Mouse (Mus musculus): ENCODE data around the gene E130116L18Rik.
A peak's percentile ranks its signal among the peaks of the same experiment; 100 is the strongest.
"Not testable (repeated sequence)": the region's sequence is repeated elsewhere in the genome, so short reads cannot be mapped to it uniquely, and the experiment has no call there.

Gene E130116L18Rik

GRCm38 (mm10) chr5:25222752-25223702, at the start of gene E130116L18Rik:
Gene E130116L18Rik (minus strand): TSS chr5:25223153.
- DNase-seq = peak; percentile 89 to 95

- DNase-seq = peak in 1 of 2 experiments; percentile 55
Observed at GRCm38 (mm10) chr5:25268258-25268888, 45.4 kb upstream of the E130116L18Rik start.

DNA sequence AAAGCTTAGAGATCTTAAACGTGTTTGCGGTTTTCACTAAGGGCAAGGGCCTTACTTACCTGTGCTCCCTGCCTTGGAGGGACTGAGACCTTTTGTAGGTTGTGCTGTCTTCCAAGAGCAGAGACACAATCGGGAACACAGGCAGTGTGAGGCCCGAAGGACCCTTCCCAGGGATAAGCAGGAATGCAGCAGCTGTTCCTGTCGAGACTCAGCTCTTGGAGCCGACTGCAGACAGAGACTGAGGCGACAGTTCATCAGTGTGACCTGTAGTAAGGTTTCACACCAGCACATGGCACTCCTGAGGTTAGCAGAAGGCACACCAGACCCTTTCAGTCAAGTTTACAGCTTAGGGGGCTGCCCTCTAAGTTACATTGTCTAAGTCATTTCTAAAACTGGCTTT, 39.3 kb upstream of the E130116L18Rik start:
- DNase-seq = no peak

DNA sequence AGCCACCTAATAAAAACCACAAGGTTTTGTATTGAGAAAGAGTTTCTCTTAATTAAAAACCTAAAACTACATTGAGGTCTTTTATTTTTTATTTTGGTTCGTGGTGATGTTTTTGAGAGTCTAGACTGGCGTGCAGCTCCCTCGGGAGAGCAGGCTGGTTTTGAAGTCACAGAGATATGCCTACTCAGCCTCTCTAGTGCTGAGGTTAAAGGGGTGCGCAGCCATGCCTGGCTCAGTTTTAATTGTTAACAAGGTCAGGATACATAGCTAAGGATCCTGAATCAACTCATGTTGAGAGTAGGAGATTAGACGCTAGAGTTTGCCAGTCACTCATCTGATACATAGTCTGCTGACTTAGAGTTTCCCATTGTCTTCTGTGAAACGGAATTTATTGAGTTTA, 38.5 kb upstream of the E130116L18Rik start:
- DNase-seq = peak; percentile 43 to 48

DNA sequence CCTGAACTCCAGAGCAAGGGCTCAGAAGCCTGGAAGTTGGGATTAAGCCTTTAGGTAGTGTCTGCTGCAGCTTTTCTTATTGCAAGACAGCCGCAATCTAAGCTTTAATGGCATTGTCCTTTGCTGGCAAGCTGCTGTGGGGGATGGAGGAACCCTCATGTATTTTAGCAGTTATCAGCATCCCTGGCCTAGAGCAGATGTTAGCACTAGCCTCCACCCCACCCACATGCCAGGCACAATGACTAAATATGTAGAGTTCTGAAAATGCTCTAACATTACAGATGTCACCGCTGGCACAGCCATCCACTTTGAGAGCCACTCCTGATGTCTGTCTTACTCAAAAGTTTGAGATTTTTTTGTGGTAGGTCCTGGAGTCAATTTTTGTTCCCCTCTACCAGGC, 33.7 kb upstream of the E130116L18Rik start:
- DNase-seq = no peak

GRCm38 (mm10) chr5:25254491-25254890, 31.5 kb upstream of the E130116L18Rik start:
- DNase-seq = no peak

- DNase-seq = peak in 1 of 2 experiments; percentile 38
Observed at GRCm38 (mm10) chr5:25252825-25253544, 30.0 kb upstream of the E130116L18Rik start.

GRCm38 (mm10) chr5:25252423-25252822, 29.5 kb upstream of the E130116L18Rik start:
- DNase-seq = peak; percentile 72 to 88

DNA sequence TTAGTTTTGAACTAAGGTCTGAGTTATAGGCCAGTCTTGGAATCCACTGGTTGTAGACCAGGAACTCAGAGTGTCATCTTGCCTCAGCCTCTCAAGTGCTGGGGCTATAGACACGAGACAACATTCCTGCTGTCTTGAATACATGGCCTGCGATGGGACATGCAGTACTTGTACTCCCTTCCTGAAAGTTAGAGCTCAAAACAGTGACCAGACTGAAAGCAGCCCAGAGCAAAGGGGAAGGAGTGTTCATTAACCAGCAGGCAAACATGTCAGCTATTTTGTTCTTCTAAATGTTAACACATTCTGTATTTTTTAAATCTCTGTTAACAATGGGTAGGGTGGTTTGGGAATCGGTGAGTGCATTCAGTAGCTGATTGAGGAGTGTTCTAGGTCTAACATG, 24.1 kb upstream of the E130116L18Rik start:
- peak; percentile 55 to 88 for DNase-seq

- DNase-seq = peak in 1 of 2 experiments; percentile 49
Observed at GRCm38 (mm10) chr5:25246473-25246865, 23.5 kb upstream of the E130116L18Rik start.

DNA sequence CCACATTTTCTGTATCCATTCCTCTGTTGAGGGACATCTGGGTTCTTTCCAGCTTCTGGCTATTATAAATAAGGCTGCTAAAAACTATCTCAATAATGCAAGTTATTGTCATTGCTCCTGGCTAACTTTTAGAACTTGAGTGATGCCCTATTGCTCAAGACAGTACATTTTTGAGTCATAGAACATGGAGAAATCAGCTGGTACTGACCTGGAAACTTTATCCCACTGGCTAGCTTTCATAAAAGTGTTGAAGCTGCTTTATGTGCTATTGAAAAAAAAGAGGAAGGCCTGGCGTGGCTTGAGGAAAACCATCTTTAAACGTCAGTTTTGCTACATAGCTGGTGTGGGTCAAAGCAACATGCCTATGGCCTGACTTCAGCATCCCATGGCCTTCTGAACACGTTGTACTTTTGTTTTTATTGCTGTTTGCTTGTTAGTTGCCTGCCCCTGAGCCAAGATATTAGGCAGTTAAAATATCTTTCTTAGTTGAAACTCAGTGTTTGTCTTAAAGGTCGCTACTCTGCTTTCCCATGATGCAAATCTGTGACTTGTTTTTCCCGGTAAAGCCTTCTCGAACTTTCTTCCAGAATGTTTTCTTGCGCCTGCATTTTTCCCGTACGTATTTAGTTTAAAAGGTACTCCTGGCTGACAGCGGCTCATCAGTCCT, 23.0 kb upstream of the E130116L18Rik start:
- DNase-seq = peak in 1 of 2 experiments; percentile 67

DNA sequence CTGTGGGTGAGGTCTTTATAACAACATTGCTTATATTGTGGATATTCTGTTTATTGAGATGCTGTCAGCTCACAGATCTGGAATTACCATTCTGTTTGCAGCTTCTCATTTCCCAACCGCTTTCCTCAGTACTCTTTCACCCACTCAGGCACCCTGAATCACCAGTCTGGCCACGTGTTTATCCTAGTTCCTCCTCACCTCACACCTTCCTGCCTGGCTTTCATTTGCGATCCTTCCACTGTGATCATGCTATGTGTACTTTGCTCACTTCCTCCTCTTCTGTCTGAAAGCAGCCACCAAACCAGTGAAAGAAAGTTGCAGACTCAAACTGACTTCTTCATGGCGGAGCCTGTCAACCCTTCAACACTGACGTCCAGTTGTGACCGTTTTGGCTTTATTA, 20.1 kb upstream of the E130116L18Rik start:
- peak; percentile 54 to 82 for DNase-seq

- DNase-seq = peak; percentile 51 to 65
Observed at GRCm38 (mm10) chr5:25224377-25224776, 1.4 kb upstream of the E130116L18Rik start.

- DNase-seq = no peak
Observed at GRCm38 (mm10) chr5:25221604-25222003, 1.3 kb downstream of the E130116L18Rik start, which contains the start of gene Galnt11. Gene Galnt11 (plus strand): TSS chr5:25221904.

DNA sequence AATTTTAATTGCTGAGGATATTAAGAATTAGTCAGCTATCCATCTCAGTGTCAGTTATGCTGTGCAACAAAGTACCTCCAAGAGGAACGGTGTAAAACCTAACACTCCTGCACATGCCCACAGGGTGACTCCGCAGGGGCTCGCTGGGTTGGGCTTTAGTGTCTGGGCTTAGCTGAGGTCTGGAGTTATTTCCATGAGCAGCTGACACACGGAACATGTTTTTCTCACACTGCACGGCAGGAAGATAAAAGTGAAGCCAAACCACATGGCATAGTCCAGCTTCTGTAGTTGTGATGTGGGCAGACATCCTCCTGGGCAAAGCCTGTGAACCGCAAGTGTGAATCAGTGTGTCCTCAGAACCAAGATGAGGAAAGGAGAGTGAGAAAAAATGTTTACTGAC, 7.9 kb downstream of the E130116L18Rik start:
- no peak for DNase-seq

DNA sequence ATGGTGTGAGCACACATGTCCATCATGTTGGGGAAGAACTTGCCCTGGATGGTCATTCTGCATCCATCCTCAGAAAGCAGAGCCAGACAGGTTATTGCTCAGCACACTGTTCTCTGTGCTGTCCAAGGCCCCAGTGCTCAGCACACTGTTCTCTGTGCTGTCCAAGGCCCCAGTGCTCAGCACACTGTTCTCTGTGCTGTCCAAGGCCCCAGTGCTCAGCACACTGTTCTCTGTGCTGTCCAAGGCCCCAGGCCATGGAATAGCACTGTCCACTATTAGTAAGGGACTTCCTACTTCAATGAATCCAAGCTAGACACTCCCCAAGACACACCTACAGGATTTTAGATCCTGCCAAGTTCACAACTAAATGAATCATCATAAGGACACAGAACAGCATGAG, 9.7 kb downstream of the E130116L18Rik start:
- not testable (repeated sequence) for DNase-seq

GRCm38 (mm10) chr5:25211872-25212271, 11.1 kb downstream of the E130116L18Rik start:
- DNase-seq = no peak

GRCm38 (mm10) chr5:25190521-25190920, 32.4 kb downstream of the E130116L18Rik start:
- no peak for DNase-seq

DNA sequence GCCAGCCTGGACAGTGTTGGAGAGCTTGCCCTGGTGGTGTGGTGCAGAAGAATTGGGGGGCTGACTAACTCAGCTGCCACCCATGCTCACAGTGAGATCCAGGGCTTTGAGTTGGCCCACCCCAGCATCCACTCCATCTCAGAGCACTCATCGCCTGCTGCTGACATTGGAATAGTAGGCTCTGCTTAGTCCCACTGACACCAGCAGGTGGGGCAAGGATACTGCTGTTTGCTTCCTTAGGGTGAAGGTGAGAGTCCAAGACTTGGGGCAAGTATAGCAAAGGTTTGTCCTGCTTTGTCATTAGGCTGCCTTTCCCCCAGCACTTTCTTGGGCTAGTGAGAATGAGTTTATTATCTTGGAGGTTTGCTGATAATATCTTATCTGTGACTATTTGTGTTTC, 34.2 kb downstream of the E130116L18Rik start:
- DNase-seq = peak; percentile 80 to 82

DNA sequence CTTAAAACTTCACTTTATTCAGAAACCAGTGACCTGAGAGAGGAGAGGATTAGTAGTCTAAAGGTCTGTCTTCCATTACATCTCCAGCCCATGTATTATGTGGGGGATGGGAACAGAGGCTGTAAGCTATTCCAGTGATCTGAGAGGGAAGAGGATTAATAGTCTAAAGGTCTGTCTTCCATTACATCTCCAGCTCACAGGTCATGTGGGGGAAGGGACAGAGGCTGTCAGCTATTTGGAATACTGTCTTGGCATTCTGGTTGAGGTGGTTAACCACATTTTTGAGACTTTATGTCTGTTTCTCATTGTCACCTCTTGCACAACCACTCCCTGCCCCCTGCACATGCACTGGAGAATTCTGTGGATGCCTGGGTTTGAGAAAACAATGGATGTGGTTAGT, 35.2 kb downstream of the E130116L18Rik start:
- peak; percentile 62 to 73 for DNase-seq

GRCm38 (mm10) chr5:25184594-25184993, 38.4 kb downstream of the E130116L18Rik start:
- no peak for DNase-seq

GRCm38 (mm10) chr5:25183595-25183994, 39.4 kb downstream of the E130116L18Rik start:
- DNase-seq = no peak

All from kidney, postnatal 36 days (tissue).